Mouse (Mus musculus): ENCODE measurements around the gene Ubxn4. TPM values are rescaled to one million over a fixed set of nuclear protein-coding genes. Genes with fewer than 3 reads are reported as not detected.

The Ubxn4 gene
- polyA plus RNA-seq, 1 experiment from 2014 or later: 35.1 TPM

GRCm38 (mm10) chr1:128324776-128325175 lies 81.0 kb downstream of the Ubxn4 start:
- ATAC-seq (no peak), DNase-seq (no peak)
- H3K27ac ChIP-seq (ENCODE audit: low read depth): no peak overlapping the region
- TF ChIP-seq CTCF (IDR thresholded peaks at IDR 0.05; ENCODE audit: low read depth): peak; percentile 16; the same call in 1 of the 2 replicates
- TF ChIP-seq EP300 (IDR thresholded peaks at IDR 0.05; ENCODE audit: low read depth): no peak
- H3K9me3 ChIP-seq (ENCODE audit: low read length): no peaks in the 10 kb centered on the region
- peaks cover 3% of the 10 kb centered on the region; the same call in 1 of the 2 replicates for H3K36me3 ChIP-seq (replicated peaks; ENCODE audit: insufficient read depth, low read length)
- no peak overlapping the region for H3K9ac ChIP-seq (replicated peaks)
- H3K4me2 ChIP-seq (ENCODE audit: low read depth, low read length): no peak overlapping the region
- H3K4me1 ChIP-seq (ENCODE audit: insufficient read depth): peaks cover 7% of the 10 kb centered on the region; the same call in 1 of the 2 replicates
- H3K4me3 ChIP-seq (ENCODE audit: low read depth, low read length): no peak overlapping the region
- WGBS (ENCODE audit: insufficient replicate concordance): 84% methylated on average over 2 of the region's 2 CpGs
- H3K27me3 ChIP-seq (ENCODE audit: insufficient read depth, low read length): no peaks in the 10 kb centered on the region

GRCm38 (mm10) chr1:128327165-128327564 lies 83.4 kb downstream of the Ubxn4 start:
- DNase-seq (no peak), ATAC-seq (no peak)
- H3K4me1 ChIP-seq (ENCODE audit: insufficient read depth): peaks cover 7% of the 10 kb centered on the region; the same call in 1 of the 2 replicates
- no peak overlapping the region for H3K27ac ChIP-seq (ENCODE audit: low read depth)
- H3K36me3 ChIP-seq (replicated peaks; ENCODE audit: insufficient read depth, low read length): peaks cover 17% of the 10 kb centered on the region
- H3K9ac ChIP-seq (replicated peaks): no peak overlapping the region
- no peak overlapping the region for H3K4me2 ChIP-seq (ENCODE audit: low read depth, low read length)
- 55% methylated on average over 1 of the region's 1 CpGs for WGBS (ENCODE audit: insufficient replicate concordance)
- H3K9me3 ChIP-seq (ENCODE audit: low read length): no peaks in the 10 kb centered on the region
- TF ChIP-seq CTCF (IDR thresholded peaks at IDR 0.05; ENCODE audit: low read depth): no peak
- no peak for TF ChIP-seq EP300 (IDR thresholded peaks at IDR 0.05; ENCODE audit: low read depth)
- no peak overlapping the region for H3K4me3 ChIP-seq (ENCODE audit: low read depth, low read length)
- H3K27me3 ChIP-seq (ENCODE audit: insufficient read depth, low read length): no peaks in the 10 kb centered on the region

DNA sequence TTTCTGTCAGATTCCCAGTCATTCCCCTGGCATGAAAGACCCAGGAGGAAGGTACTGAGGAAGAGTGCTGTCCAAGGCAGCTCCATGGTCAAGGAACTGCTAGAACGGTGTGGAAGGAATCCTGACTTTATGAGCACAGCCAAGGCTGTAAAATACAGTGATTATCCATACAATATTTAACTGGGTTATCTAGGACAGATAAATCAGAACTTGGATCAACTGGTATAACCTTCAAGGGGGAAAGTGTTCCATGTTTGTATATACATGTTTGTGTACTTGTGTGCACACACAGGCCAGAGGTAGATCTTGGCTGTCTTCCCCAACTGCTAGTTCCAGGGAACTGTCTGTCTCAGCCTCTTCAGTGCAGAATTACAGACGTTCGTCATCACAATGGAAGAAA lies 84.5 kb downstream of the Ubxn4 start, which contains the start of gene Lct:
Gene Lct, minus strand, starts transcription at position 101 of the 400 bp plus-strand sequence.
- TF ChIP-seq CTCF (IDR thresholded peaks at IDR 0.05; ENCODE audit: low read depth) (no peak), EP300 (IDR thresholded peaks at IDR 0.05; ENCODE audit: low read depth) (no peak)
- no peaks in the 10 kb centered on the region for H3K27me3 ChIP-seq (ENCODE audit: insufficient read depth, low read length)
- no peak within 1 kb of the TSS for H3K9ac ChIP-seq (replicated peaks)
- no peak for DNase-seq
- no peak for ATAC-seq
- no peak within 1 kb of the TSS for H3K4me2 ChIP-seq (ENCODE audit: low read depth, low read length)
- no peak within 1 kb of the TSS for H3K4me3 ChIP-seq (ENCODE audit: low read depth, low read length)
- no peak within 1 kb of the TSS for H3K27ac ChIP-seq (ENCODE audit: low read depth)
- H3K4me1 ChIP-seq (ENCODE audit: insufficient read depth): peaks cover 7% of the 10 kb centered on the region; the same call in 1 of the 2 replicates
- 82% methylated on average over 3 of the region's 3 CpGs for WGBS (ENCODE audit: insufficient replicate concordance)
- peaks cover 28% of the 10 kb centered on the region for H3K36me3 ChIP-seq (replicated peaks; ENCODE audit: insufficient read depth, low read length)
- no peaks in the 10 kb centered on the region for H3K9me3 ChIP-seq (ENCODE audit: low read length)

MicroRNAs encoded within 50 kb of the gene (microRNA counts, 519-probe panel; counts per million panel counts)
- 662 counts per million, percentile 4 among the panel's probes with 10 or more counts for microRNA mmu-miR-128

Small RNA genes lying within 50 kb of the gene (microRNA-seq; reads per million reads assigned to microRNA genes)
- 169 reads per million, percentile 48 among the genes with 10 or more reads in this experiment for gene Mir128-1

Other genes starting within 250 kb of the Ubxn4 start
- gene Zranb3, start 140.9 kb upstream of the Ubxn4 start, polyA plus RNA-seq (2015; fragmentation: Nextera tagmentation; extraction: Ambion mirVana): 1.2 and 1.3 TPM in 2 replicates
- 21.7 and 22.6 TPM in 2 replicates for gene R3hdm1, start 140.7 kb upstream of the Ubxn4 start, polyA plus RNA-seq (2015; fragmentation: Nextera tagmentation; extraction: Ambion mirVana)
- gene Lct, start 84.4 kb downstream of the Ubxn4 start, polyA plus RNA-seq (2015; fragmentation: Nextera tagmentation; extraction: Ambion mirVana): 0.07 TPM in 1 of 2 replicates, not detected in the other
- 72.3 and 89.1 TPM in 2 replicates for gene Mcm6, start 115.7 kb downstream of the Ubxn4 start, polyA plus RNA-seq (2015; fragmentation: Nextera tagmentation; extraction: Ambion mirVana)
- gene Dars, start 173.4 kb downstream of the Ubxn4 start, polyA plus RNA-seq (2015; fragmentation: Nextera tagmentation; extraction: Ambion mirVana): 73.4 and 75.2 TPM in 2 replicates